9 mouse cellular contexts compared by ENCODE assay signal in the genomic region with DNA sequence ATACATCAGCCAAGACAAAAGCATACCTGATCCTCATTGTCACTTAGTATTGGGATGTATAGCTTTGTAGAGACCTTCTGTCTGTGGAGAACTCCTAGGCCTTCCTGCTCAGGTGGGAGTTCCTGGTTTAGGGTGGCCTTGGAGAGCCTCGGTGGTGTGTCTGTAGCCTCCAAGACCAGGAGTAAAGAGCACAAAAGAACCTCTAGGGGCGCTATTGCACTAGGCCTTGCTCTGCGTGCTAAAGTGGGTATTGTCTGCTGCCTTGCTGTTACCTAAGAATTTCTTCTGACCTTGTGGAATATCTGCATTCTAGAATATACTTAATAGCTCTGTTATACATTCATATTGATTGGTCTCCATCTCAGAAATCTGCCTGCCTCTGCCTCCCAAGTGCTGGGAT. TPM values are rescaled to one million over a fixed set of nuclear protein-coding genes. Genes with fewer than 3 reads are reported as not detected.
DNase-seq lines count a peak whose midpoint lies in the region; ATAC-seq lines count a peak whose summit lies in the region.
"Had no signal": no experiment of that assay in that cellular context is flagged by ENCODE, and none has a peak within 500 bp of the region (broad histone marks: within the 10 kb centered on the region; RNA-seq: fewer than 3 reads in every experiment).

No protein-coding gene starts in this region.

- ATAC-seq in forebrain, embryonic 13.5 days: no peak

- H3K36me3 ChIP-seq in forebrain, embryonic 10.5 days (replicated peaks): no peaks in the 10 kb centered on the region
- H3K36me3 ChIP-seq in forebrain, embryonic 13.5 days (ENCODE audit: poor library complexity, severe bottlenecking): no peaks in the 10 kb centered on the region
- H3K36me3 ChIP-seq: heart, embryonic 13.5 days had no signal

- no peak overlapping the region for H3K9ac ChIP-seq in forebrain, embryonic 13.5 days
- H3K9ac ChIP-seq: heart, embryonic 13.5 days had no signal

- no peak overlapping the region for H3K4me2 ChIP-seq in forebrain, embryonic 13.5 days
- H3K4me2 ChIP-seq: heart, embryonic 13.5 days had no signal

- 13% methylated on average over 3 of the region's 3 CpGs for WGBS in forebrain, embryonic 10.5 days
- WGBS in forebrain, embryonic 13.5 days: 10% methylated on average over 3 of the region's 3 CpGs

- no peaks in the 10 kb centered on the region for H3K9me3 ChIP-seq in forebrain, embryonic 10.5 days
- H3K9me3 ChIP-seq in forebrain, embryonic 13.5 days (replicated peaks): no peaks in the 10 kb centered on the region
- H3K9me3 ChIP-seq: heart, embryonic 13.5 days had no signal

- H3K27me3 ChIP-seq in forebrain, embryonic 10.5 days (ENCODE audit: poor library complexity, severe bottlenecking): peaks cover 8% of the 10 kb centered on the region
- H3K27me3 ChIP-seq in forebrain, embryonic 13.5 days: 0 out of 2 replicates have a peak, but pooled peaks cover 3% of the 10 kb centered on the region

- H3K4me1 ChIP-seq in forebrain, embryonic 10.5 days: peaks cover 16% of the 10 kb centered on the region
- peaks cover 14% of the 10 kb centered on the region for H3K4me1 ChIP-seq in forebrain, embryonic 13.5 days

- no peak overlapping the region for H3K27ac ChIP-seq in forebrain, embryonic 10.5 days
- no peak overlapping the region for H3K27ac ChIP-seq in forebrain, embryonic 13.5 days
- H3K27ac ChIP-seq: heart, embryonic 13.5 days had no signal

- peak; percentile 33 for DNase-seq in forebrain, embryonic 10.5 days (ENCODE audit: extremely low spot score, low spot score)
- peak; percentile 66 to 71 for DNase-seq in B cell, adult 2 months
- DNase-seq in embryo, embryonic 10 days (ENCODE audit: low spot score): peak; percentile 84
- peak; percentile 55 to 56 for DNase-seq in kidney, adult 8-10 months
- peak; percentile 73 for DNase-seq in lung, postnatal 14 days
- peak; percentile 42 to 45 for DNase-seq in thymus, postnatal 36 days
- DNase-seq in right cerebral cortex, adult 18-20 months: no peak

- H3K4me3 ChIP-seq in forebrain, embryonic 10.5 days: no peak overlapping the region
- H3K4me3 ChIP-seq in forebrain, embryonic 13.5 days: no peak overlapping the region
- H3K4me3 ChIP-seq: heart, embryonic 13.5 days had no signal

RNA-seq across cellular contexts. Expression of gene Rab26, which starts 6.4 kb away (rescaled TPM):
- polyA plus RNA-seq in forebrain, embryonic 10.5 days (2016; fragmentation: Nextera tagmentation; extraction: Ambion mirVana): 1.9 and 3.5 TPM in 2 replicates
- polyA plus RNA-seq in forebrain, embryonic 13.5 days (2015; fragmentation: Nextera tagmentation; extraction: Ambion mirVana): 3.7 and 4.1 TPM in 2 replicates

RNA-seq across cellular contexts. Expression of gene Pkd1, which starts 9.3 kb away (rescaled TPM):
- polyA plus RNA-seq in forebrain, embryonic 10.5 days (2016; fragmentation: Nextera tagmentation; extraction: Ambion mirVana): 12.9 and 16.3 TPM in 2 replicates
- 11.9 and 16.9 TPM in 2 replicates for polyA plus RNA-seq in forebrain, embryonic 13.5 days (2015; fragmentation: Nextera tagmentation; extraction: Ambion mirVana)

RNA-seq across cellular contexts. Expression of gene Traf7, which starts 12.6 kb away (rescaled TPM):
- 128 and 132 TPM in 2 replicates for polyA plus RNA-seq in forebrain, embryonic 10.5 days (2016; fragmentation: Nextera tagmentation; extraction: Ambion mirVana)
- polyA plus RNA-seq in forebrain, embryonic 13.5 days (2015; fragmentation: Nextera tagmentation; extraction: Ambion mirVana): 97.1 and 109 TPM in 2 replicates

RNA-seq across cellular contexts. Expression of gene Caskin1, which starts 52.0 kb away (rescaled TPM):
- polyA plus RNA-seq in forebrain, embryonic 10.5 days (2016; fragmentation: Nextera tagmentation; extraction: Ambion mirVana): 3.8 and 4.3 TPM in 2 replicates
- 15.0 and 16.7 TPM in 2 replicates for polyA plus RNA-seq in forebrain, embryonic 13.5 days (2015; fragmentation: Nextera tagmentation; extraction: Ambion mirVana)
